Mouse (Mus musculus) embryonic facial prominence, embryonic 15.5 days (tissue): ENCODE measurements around the gene Cstad. TPM values are rescaled to one million over a fixed set of nuclear protein-coding genes. Genes with fewer than 3 reads are reported as not detected.

ENCODE experiments used
- ATAC-seq: fragments of 200-750 bp; cut with Nextera tagmentation; 2 replicates; pipeline ENCODE4 v1.8.0; 2017; ENCODE audit warnings: low read depth, moderate TSS enrichment; ENCODE audit not compliant: insufficient number of reproducible peaks, low FRiP score, low TSS enrichment
- H3K27ac ChIP-seq: fragments of 300-500 bp; sonication (generic); replicated peaks from 2 replicates; pipeline ENCODE4 v1.5.1; 2015; ENCODE audit warnings: mild to moderate bottlenecking, inconsistent platforms
- H3K27me3 ChIP-seq: fragments of 300-500 bp; sonication (generic); 2 replicates; pipeline ENCODE4 v1.6.1; 2015; ENCODE audit warnings: inconsistent platforms
- H3K36me3 ChIP-seq: fragments of 300-500 bp; sonication (generic); 2 replicates; pipeline ENCODE4 v1.6.1; 2015; ENCODE audit warnings: mild to moderate bottlenecking, inconsistent platforms
- H3K4me1 ChIP-seq: fragments of 300-500 bp; sonication (generic); 2 replicates; pipeline ENCODE4 v1.6.1; 2015; ENCODE audit warnings: inconsistent platforms
- H3K4me2 ChIP-seq: fragments of 300-500 bp; sonication (generic); replicated peaks from 2 replicates; pipeline ENCODE4 v1.6.1; 2015; ENCODE audit warnings: mild to moderate bottlenecking, inconsistent platforms
- H3K4me3 ChIP-seq: fragments of 300-500 bp; sonication (generic); replicated peaks from 2 replicates; pipeline ENCODE4 v1.5.1; 2015; ENCODE audit warnings: mild to moderate bottlenecking, inconsistent platforms
- H3K9ac ChIP-seq: fragments of 300-500 bp; sonication (generic); 2 replicates; pipeline ENCODE4 v1.6.1; 2015; ENCODE audit warnings: inconsistent platforms
- H3K9me3 ChIP-seq: fragments of 300-500 bp; sonication (generic); replicated peaks from 2 replicates; pipeline ENCODE4 v1.6.1; 2016; ENCODE audit warnings: inconsistent platforms
- WGBS: fragments of 180-500 bp; shearing (Covaris S2); methylation state at CpG from one replicate; pipeline ENCODE4 v1.1.7; 2015; 5-methylcytosine and 5-hydroxymethylcytosine counted together
- polyA plus RNA-seq: library from polyadenylated mRNA; unstranded; fragments of >200 nt; fragmentation: Nextera tagmentation; extraction: Ambion mirVana; gene quantifications from 2 replicates; pipeline ENCODE4 v1.2.1, GENCODE M21; 2015

The Cstad gene
- polyA plus RNA-seq, 1 experiment from 2014 or later = 3.2 TPM

DNA sequence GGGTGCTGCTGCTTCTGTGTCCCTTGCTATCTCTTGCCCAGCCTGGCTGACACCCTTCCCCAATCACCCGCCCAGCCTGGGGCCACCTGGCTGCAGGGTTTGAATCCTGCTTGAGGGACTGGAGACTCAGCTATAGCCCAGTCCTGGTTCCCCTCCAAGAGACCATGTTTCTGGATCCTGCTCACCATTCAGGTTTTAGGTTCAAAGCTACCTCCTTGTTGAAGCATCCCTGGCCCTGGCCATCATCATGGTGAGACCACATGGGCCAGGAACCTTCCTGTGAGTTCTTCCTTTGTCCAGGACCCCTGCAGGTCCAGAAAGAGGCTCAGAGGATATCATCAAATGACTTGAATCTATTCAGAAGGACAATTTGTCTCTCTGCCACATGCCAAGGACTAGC lies 57.0 kb downstream of the Cstad start:
- no peak for ATAC-seq
- Histone ChIP-seq H3K4me1 (peaks cover 61% of the 10 kb centered on the region), H3K4me2 (no peak overlapping the region), H3K27ac (peak overlapping the region; percentile 93), H3K9ac (no peak overlapping the region), H3K4me3 (no peak overlapping the region), H3K27me3 (no peaks in the 10 kb centered on the region), H3K36me3 (no peaks in the 10 kb centered on the region), H3K9me3 (no peaks in the 10 kb centered on the region)
- 73% methylated on average over 1 of the region's 1 CpGs for WGBS

DNA sequence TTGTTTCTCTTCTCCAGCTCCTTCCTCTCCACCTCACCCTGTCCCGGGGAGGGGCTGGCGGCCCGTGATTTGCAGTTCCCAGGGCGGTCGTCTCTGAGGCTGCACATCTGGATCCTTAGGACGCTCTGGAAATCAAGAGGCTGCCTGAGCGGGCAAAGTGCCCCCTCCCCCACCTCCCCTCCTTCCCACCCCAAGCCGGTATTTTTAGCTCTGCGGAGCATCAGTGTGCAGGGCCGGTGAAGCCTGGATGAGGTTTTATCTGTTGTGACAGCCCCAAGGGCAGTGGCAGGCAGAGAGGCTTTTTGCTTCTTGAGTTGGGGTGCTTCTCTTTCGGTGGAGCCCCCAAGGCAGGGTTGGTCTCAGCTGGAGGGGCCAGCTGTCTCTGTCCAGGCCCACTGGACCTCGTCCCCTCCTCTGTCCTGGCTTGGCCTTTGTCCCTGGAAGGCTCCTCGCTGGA lies 57.8 kb downstream of the Cstad start:
- peaks cover 61% of the 10 kb centered on the region for H3K4me1 ChIP-seq

DNA sequence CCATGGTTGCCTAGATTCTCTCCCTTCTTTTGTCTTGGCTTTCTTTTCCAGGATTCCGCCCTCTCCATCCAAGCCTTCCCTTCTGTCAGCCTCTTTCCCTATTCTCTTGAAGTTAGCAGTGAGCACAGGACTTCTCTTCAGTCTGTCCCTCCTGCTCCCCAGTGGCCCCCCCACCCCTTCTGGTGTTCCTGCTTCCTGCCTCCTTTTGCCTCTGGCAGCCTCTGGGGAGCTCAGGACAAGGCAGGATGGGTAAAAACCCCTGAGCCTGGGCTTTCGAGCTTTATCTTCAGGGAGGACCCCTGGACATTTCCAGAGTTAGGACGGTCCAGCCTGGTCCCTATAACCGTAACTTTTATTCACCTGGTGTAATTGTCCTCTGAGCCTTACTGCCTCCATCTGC lies 58.2 kb downstream of the Cstad start:
- no peak for ATAC-seq
- Histone ChIP-seq H3K4me1 (peaks cover 61% of the 10 kb centered on the region), H3K9ac (no peak overlapping the region), H3K4me3 (no peak overlapping the region), H3K27me3 (no peaks in the 10 kb centered on the region), H3K9me3 (no peaks in the 10 kb centered on the region), H3K36me3 (no peaks in the 10 kb centered on the region), H3K27ac (peak overlapping the region; percentile 93), H3K4me2 (peak overlapping the region; percentile 28)
- WGBS = 68% methylated on average over 4 of the region's 4 CpGs

More for the DNA sequence above, 57.8 kb downstream of the Cstad start:
- Histone ChIP-seq H3K4me2 (peak overlapping the region; percentile 28), H3K9ac (no peak overlapping the region), H3K9me3 (no peaks in the 10 kb centered on the region), H3K4me3 (no peak overlapping the region), H3K27ac (peak overlapping the region; percentile 93), H3K27me3 (no peaks in the 10 kb centered on the region), H3K36me3 (no peaks in the 10 kb centered on the region)
- WGBS = 3% methylated on average over 13 of the region's 13 CpGs
- peak; percentile 80 for ATAC-seq

DNA sequence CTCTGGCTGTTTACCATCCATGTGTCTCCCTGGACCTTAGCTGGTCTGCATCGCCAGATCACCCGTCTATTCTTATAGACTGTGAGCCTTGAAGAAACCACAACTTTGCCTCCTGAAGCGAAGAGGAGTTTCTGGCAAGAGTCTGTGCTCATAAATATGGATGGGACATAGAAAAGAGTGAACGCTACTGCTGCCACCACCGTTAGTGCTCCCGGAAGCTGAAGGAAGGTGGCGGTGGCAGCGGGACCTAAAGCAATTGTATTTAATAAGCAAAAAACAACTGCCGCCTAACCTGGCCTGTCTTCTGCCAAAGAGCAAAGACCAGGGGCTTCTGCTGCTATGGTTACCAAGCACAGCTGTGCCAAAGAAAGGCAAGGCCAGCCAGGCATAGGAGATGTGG lies 59.3 kb downstream of the Cstad start:
- Histone ChIP-seq H3K9me3 (no peaks in the 10 kb centered on the region), H3K27ac (peak overlapping the region; percentile 93), H3K4me1 (peaks cover 67% of the 10 kb centered on the region), H3K4me3 (no peak overlapping the region), H3K4me2 (no peak overlapping the region), H3K36me3 (no peaks in the 10 kb centered on the region), H3K9ac (no peak overlapping the region), H3K27me3 (no peaks in the 10 kb centered on the region)
- WGBS = 71% methylated on average over 9 of the region's 9 CpGs
- no peak for ATAC-seq

DNA sequence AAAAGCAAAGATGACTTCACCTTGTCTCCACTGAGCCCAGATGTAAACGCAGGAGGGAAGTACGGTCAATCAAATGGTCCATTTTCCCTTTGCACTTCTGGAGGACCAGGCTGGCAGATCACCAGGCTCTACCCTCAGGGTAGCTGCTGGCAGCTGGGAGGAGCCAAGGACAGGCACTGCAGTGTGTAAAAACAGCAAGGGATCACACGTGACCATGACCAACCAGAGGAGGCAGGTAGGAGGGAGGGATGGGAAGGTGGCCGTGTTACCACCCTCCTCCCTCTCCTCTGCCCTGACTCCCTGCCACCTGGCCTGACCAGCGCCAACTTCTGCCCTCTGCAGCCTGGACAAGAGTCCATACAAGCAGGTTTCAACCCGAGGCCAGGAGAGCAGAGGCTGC lies 59.7 kb downstream of the Cstad start:
- no peak overlapping the region for H3K9ac ChIP-seq
- H3K4me2 ChIP-seq = no peak overlapping the region
- WGBS = 74% methylated on average over 6 of the region's 6 CpGs
- peak overlapping the region; percentile 93 for H3K27ac ChIP-seq
- no peak overlapping the region for H3K4me3 ChIP-seq
- H3K9me3 ChIP-seq = no peaks in the 10 kb centered on the region
- ATAC-seq = no peak
- no peaks in the 10 kb centered on the region for H3K27me3 ChIP-seq
- H3K4me1 ChIP-seq = peaks cover 71% of the 10 kb centered on the region
- no peaks in the 10 kb centered on the region for H3K36me3 ChIP-seq

DNA sequence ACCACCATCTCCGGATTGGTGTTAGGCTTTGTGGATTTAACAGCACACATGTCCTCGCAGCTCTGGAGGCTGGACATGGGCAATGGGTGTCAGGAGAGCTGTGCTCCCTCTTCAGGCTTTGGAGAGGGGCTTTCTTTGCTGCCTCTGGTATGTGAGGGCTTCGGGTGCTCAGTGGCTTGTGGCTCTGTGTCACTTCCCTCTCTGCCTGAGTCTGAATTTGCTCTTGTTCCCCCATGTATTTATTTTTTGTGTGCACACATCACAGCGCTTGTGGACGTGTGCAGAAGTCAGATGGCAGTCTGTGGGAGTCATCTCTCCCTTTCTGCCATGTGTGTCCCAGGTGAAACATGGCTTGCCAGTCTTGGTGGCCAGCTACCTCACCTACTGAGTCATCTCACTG lies 60.9 kb downstream of the Cstad start:
- no peak overlapping the region for H3K4me2 ChIP-seq
- 81% methylated on average over 5 of the region's 5 CpGs for WGBS
- H3K4me1 ChIP-seq = peaks cover 79% of the 10 kb centered on the region
- no peaks in the 10 kb centered on the region for H3K9me3 ChIP-seq
- H3K27ac ChIP-seq = no peak overlapping the region
- H3K27me3 ChIP-seq = no peaks in the 10 kb centered on the region
- no peaks in the 10 kb centered on the region for H3K36me3 ChIP-seq
- no peak overlapping the region for H3K4me3 ChIP-seq
- no peak overlapping the region for H3K9ac ChIP-seq
- ATAC-seq = no peak

DNA sequence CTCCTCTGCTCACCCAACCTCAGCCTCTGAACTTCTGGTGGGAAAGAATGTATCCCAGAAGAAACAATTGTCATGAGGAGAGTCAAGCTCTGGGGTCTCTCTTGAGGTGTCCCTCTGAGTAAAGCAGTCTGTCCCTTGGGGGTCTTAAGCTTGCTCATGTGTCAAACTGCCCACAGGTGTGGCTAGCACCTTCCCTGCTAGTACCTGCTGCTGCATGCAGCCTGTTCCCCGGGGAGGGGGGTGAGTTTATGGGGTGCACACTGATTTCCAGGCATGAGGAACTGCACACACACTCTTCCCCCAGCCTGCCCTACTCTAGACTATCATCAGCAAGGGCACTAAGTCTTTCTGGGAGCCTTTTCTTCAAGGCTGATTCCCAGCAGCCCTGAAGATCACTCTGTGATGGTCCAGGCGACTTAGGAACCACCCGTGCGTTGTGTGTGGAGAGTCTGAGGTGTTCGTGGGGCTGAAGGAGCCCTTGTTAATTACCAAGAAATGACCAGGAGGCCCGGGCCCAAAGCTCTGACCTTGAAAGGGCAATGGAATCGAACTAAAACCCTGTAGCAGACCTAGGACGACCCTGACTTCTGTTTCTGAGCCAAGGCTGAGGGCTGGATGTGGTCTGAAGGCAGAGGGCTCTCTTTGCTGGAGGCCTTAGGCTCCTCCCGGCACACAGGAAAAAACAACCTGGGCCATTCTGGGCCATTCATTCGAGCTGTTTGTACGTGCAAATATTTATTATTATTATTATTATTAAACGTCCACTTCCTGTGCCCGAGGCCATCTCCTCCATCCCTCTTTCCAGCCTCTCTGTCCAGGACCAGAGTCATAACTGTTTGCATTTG lies 62.1 kb downstream of the Cstad start:
- Histone ChIP-seq H3K27ac (peak overlapping the region; percentile 99), H3K4me1 (peaks cover 74% of the 10 kb centered on the region), H3K9me3 (no peaks in the 10 kb centered on the region), H3K4me3 (no peak overlapping the region), H3K36me3 (no peaks in the 10 kb centered on the region), H3K9ac (no peak overlapping the region), H3K4me2 (no peak overlapping the region), H3K27me3 (no peaks in the 10 kb centered on the region)
- no peak for ATAC-seq
- 51% methylated on average over 13 of the region's 13 CpGs for WGBS

DNA sequence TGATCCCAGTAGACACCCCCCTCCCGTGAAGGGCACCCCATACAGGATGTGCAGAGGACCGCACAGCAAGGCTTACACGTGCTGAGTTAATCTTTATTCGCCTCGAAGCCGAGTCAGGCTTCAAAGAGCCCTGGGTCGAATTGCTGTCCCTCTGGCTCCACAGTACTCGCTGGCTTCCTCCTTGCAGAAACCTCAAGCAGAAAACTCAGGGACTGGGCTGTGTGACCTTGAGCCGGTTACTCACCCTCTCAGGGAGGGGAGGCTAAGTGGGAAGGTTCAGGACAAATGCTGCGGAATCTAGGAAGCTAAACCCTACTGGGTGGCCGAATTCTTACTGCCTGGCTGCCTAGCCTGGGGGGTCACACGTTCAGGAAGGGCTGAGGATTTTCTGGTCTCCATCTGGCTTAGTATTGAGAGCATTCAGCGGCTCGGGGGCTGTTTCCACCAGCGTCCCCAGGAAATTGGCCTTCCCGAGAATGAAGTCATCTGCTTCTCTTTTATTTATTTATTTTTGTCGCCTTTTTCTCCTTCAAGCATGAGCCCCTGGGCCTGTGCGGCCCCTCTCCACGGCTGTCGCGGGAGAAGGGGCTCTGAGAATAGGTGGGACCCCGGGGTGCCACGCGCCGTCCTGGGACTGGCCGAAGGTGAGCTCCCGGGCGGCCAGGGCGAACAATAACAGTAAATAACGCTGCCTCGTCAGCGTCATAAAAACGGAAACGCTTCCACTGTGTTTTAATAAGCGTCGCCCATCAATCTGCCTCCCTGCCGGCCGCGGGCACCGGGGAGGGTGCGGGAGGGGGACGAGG lies 63.0 kb downstream of the Cstad start:
- ATAC-seq = peak; percentile 2; the same call in 1 of the 2 replicates
- H3K4me1 ChIP-seq = peaks cover 65% of the 10 kb centered on the region
- WGBS = 3% methylated on average over 42 of the region's 42 CpGs

DNA sequence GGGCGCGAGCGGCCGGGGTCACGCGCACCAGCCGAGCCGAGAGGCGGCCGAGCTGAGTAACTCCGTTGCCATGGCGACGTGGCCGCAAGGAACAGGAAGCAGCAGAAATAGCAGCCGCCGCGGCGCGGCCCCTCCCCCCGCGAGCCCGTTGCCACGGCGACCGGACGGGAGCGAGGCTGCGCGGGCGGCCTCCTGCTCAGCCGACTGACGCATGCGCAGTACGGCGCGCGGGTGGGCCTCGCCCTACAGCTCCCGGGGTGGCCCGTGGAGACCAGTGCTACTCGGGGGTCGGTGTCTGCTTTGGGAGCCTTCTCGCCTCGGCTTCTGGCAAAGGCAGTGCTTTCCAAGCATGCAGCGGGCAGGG lies 63.6 kb downstream of the Cstad start:
- under 1% methylated on average over 45 of the region's 45 CpGs for WGBS
- Histone ChIP-seq H3K4me3 (peak overlapping the region; percentile 49), H3K27ac (peak overlapping the region; percentile 99), H3K36me3 (no peaks in the 10 kb centered on the region), H3K4me2 (peak overlapping the region; percentile 85), H3K9ac (peak overlapping the region; percentile 49), H3K4me1 (peaks cover 59% of the 10 kb centered on the region), H3K9me3 (no peaks in the 10 kb centered on the region), H3K27me3 (no peaks in the 10 kb centered on the region)
- peak; percentile 90 for ATAC-seq

More for the DNA sequence above, 63.0 kb downstream of the Cstad start:
- no peaks in the 10 kb centered on the region for H3K27me3 ChIP-seq
- H3K4me3 ChIP-seq = peak overlapping the region; percentile 49
- peak overlapping the region; percentile 99 for H3K27ac ChIP-seq
- H3K4me2 ChIP-seq = peak overlapping the region; percentile 85
- no peaks in the 10 kb centered on the region for H3K9me3 ChIP-seq
- no peaks in the 10 kb centered on the region for H3K36me3 ChIP-seq
- H3K9ac ChIP-seq = peak overlapping the region; percentile 49
